Mouse (Mus musculus) liver, adult 2 months (tissue): ENCODE data around the gene Olfr433.

Source experiments
- CTCF ChIP-seq: fragments of 200-500 bp; IDR thresholded peaks from 2 replicates; pipeline ENCODE4 v1.5.1; 2011; ENCODE audit warnings: low read depth, low read length, control low read depth
- POLR2A ChIP-seq: fragments of 200-500 bp; IDR thresholded peaks from 2 replicates; pipeline ENCODE4 v1.6.1; 2011; ENCODE audit warnings: low read length, control low read depth; ENCODE audit not compliant: insufficient read depth; ENCODE audit errors: extremely low read depth

DNA sequence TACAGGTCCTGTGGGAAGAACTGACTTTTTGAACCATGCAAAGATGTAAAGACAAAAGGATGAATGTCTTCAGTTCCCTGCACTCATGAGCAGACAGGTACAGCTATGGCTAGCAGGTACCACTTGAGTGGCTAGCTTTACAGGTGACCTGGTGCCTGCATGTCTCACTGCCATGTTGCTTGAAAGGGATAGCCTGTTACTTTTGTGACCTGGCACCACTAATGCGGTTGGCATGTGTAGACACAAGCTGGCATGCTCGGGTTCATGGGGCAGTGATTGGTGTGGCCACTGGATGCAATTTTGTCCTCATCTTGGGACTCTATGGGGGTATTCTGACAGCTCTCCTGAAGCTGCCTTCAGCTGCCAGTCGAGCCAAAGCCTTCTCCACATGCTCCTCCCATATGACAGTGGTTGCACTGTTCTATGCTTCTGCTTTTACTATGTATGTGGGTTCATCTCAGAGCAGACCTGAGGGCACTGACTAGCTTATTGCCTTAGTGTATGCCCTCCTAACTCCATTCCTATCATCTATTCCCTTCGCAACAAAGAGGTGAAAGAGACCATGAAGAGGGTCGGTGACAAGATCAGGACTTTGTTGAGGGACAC, 11.5 kb downstream of the Olfr433 start:
- TF ChIP-seq CTCF (no peak), POLR2A (no peak)
